Mouse (Mus musculus) MN1 (cell line): ENCODE measurements around the gene Tec.
"Not testable (repeated sequence)": the region's sequence is repeated elsewhere in the genome, so short reads cannot be mapped to it uniquely, and the experiment has no call there.

ENCODE experiments used
- DNase-seq: peaks from one replicate; pipeline ENCODE4 v3.0.0-alpha.2; 2016; ENCODE audit warnings: low spot score

The Tec gene

DNA sequence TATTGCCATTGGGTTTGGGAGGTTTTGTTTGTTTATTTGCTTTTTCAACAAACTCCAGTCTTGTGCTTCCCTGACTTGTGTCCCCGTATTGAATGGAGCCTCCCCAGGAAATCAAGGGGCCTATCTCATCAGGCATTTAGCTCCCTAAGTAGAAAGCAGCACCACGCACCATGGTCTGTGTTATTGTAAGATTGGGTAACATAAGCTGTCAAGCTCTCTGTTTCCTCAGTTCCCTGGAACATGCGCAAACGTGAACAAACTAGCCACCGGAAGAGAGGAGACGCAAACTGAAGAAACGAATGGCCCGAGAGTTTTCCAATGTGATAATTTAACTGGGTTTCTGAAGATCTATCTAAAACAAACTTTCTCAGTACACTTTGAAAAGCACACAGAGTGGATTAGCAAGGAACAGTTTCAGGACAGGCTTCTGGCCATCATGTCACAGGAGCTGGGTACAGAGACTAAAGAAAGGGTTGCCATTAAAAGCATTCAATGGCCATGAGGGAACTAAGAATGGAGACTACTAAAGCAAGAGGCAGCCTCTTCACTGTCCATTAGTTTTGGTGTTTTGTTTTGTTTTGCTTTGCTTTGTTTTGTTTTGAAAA, 48.1 kb downstream of the Tec start:
- DNase-seq = no peak

DNA sequence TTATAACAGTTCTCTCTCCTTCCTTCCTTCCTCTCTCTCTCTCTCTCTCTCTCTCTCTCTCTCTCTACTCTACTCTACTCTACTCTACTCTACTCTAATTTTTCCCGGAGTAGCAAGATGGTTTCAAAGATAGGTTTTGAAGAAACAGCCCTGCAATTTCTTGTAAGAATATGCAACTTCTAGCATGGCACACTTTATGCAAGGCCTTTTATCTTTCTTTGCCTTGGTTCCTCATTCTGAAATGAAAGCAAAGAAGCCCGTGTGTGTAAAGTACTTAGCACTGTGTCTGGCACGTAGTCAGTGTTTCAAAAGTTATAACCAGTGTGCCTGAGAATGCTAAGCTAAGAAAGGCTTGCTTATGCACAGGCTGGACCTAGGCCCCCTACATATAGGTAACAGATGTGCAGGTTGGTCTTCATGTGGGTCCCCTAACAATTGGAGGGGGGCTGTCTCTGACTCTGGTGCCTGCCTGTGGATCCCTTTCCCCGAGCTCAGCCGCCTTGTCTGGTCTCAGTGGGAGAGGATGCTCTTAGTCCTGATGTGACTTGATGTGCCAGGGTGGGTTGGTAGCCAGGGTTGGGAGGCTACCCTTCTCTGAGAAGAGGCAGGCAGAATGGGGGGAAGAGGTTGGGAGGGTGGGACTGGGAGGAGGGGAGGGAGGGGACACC, 49.6 kb downstream of the Tec start:
- no peak for DNase-seq

DNA sequence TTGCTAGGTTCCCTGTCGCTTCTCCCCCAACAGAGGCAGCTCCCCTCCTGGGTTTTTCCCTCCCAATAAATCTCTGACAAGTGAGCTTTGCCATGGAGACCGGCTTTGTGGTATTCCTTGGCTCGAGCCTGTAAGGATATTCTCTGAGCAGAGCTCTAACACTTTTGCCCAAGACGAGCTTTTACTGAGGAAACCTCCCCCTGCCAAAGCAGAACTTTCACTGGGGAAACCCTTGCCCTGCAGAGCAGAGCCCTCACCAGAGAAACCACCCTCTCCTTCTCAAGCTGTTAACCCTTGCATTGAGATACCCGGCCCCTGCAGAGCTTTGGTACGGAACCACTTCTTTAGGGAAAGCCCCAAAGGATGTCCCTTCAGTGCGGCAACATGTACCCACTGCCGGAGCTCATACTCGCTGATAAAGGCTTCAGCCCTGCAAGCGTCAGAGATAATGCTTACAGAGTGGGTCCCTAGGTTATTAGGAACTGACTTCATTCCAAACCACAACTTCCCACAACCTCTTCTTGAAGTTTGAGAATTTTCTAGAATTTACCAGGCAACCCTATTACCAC, 50.7 kb downstream of the Tec start:
- DNase-seq = no peak

DNA sequence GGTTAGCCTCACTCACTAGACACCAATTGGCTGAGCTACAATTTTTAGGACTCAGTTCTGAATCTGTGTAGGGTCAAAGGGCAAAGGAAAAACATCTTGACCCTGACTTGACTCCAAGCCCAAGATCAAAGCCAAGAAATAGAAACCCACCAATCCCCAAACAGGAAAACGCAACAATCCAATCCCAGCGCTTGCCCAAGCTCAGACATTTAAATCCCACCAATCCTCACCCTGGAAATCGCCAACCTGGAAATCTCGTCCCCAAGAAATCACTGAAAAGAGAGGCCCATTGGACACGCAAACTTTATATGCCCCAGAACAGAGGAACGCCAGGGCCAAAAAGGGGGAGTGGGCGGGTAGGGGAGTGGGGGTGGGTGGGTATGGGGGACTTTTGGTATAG, 51.3 kb downstream of the Tec start:
- DNase-seq = not testable (repeated sequence)

DNA sequence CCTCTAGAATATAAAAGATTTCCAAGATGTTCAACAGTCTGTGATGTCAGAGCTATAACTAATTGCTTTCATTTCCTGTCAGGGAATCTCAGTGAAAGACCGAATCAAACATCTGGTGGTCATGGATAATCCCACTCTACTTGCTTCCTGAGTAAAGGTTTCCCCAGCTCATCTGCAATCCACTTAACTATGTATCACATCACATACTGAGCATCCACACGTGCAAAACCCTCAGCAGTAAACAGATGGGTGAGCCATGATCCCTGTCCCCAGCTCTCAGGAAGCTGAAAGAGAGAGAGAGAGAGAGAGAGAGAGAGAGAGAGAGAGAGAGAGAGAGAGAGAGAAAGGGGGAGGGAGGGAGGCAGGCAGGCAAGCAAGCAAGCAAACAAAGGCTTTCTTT, 51.8 kb downstream of the Tec start:
- no peak for DNase-seq

GRCm38 (mm10) chr5:72816046-72816445, 52.2 kb downstream of the Tec start:
- DNase-seq = no peak

GRCm38 (mm10) chr5:72815361-72815760, 52.9 kb downstream of the Tec start:
- DNase-seq = no peak

DNA sequence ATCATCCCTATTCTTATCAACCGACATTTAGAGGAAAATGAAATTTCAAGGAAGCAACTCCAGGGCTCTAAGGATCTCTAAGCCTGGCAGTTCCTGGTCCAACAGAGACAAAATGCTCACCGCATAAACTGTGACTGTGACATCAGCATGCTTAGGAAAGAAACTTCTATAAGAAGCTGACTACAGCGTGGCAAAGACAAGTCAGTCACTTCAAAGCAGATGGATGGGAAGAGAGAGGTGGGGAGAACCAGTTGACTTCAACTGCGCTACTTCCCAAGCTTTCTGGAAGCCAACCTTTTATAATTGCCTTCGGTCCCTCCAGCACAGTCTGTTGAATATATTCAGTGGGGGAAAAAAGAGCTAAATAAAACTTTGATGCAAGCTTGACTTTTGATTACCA, 54.2 kb downstream of the Tec start:
- no peak for DNase-seq

- DNase-seq = no peak
These were observed 55.4 kb downstream of the Tec start for GRCm38 (mm10) chr5:72812908-72813307.

DNA sequence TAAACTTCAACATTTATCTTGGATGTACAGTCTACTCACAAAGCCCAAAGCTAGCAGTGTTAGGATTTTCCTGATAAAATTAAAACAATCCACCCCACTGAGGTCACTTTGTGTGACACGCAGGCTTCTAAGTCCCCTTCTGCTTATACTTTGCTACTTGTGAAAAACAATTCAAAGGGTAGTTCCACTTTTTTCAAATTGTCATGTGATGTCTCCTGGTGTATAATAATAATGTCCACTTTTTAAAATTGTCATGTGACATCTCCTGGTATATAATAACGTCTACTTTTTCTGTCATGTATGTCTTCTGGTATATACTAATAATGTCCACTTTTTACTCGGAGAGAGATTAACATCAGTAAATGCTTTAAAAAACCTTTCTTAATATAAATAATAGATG, 56.0 kb downstream of the Tec start:
- no peak for DNase-seq

GRCm38 (mm10) chr5:72811397-72811796, 56.9 kb downstream of the Tec start:
- no peak for DNase-seq

DNA sequence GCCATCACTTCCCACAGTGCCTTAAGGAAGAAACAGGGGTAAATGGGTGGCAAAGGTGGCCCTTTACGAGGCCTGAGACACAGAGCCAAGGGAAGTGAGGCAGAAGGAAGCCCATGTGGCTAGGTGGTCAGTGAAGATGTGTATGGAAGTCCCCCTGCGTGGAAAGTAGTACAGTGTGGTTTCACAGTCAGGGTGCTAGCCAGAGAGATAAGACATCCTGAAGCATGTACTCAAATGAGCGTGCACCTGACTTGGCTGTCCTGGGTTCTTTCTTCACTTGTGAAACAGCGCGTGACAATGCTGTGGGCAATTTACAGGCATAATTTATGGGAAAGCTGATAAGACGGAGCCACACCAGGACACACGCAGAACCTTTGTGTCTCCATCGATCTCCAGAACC, 57.3 kb downstream of the Tec start:
- DNase-seq = no peak

GRCm38 (mm10) chr5:72809480-72809879, 58.8 kb downstream of the Tec start:
- DNase-seq = peak; percentile 9

- DNase-seq = no peak
These were observed 59.7 kb downstream of the Tec start for GRCm38 (mm10) chr5:72808456-72809111.

GRCm38 (mm10) chr5:72802851-72803250, 65.4 kb downstream of the Tec start:
- peak; percentile 31 for DNase-seq

- no peak for DNase-seq
These were observed 69.7 kb downstream of the Tec start for GRCm38 (mm10) chr5:72798563-72798962.

GRCm38 (mm10) chr5:72796186-72796613, 72.1 kb downstream of the Tec start:
- no peak for DNase-seq

DNA sequence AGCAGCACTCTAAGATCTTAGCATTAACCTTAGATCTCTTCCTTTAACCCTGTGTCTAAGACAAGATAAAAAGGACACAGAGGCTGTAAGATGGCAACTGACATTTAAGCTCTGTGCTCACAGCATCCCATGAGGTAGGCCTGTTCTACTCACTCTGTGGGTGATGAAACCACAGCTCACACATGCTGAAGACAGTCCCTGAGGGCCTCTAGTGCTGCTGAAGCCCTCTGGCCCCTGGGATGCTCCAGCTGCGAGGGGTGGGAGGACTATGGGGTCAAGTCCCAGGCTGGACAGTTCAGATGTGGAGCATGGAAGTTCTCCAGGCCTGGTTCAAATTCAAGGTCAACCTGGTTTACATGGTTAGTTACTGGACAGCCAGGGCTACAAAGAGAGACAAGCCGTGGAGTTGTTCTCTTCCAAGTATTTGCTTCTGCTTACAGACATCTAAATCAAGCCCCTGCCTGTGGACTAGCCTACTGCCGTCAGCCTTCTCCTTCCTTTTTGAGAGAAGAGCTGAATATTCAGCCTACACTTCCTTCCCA, 74.9 kb downstream of the Tec start:
- no peak for DNase-seq

DNA sequence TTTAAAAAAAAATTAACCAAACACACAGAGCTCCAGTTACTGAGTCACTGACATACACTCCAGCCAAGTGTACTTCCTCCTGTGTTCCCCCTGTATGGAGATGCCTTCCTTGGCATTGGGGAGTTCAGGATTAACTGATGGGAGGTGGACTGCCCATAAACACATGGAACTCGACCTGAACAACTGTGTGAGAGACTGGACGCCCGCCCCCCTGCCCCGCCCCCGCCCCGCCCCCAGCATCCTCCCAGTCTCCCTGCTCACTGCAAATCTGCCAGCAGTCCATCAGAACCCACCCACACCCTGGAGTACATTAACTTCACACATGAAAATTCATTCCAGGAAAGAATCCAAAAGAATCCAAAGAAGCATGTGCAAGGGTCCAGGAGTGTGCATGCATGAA, 76.5 kb downstream of the Tec start:
- no peak for DNase-seq

DNA sequence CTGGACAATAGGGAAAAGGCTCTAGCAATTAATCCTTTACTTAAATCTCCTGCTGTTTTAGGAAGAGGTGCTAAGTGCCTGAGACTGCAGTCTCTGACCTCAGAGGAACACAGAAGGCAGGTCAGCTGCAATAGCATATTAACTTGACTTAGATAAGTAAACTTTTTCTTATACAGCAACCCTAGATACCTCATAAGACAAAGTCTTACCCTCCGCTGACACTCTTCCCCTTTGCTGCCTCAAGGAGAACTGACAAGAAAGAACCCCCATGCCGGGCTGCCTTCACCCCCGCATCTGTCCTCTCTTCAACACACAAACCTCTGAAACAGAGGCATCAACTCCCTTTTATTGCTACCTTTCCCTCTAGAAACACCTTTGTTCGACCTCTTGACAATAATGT, 76.9 kb downstream of the Tec start:
- DNase-seq = no peak

DNA sequence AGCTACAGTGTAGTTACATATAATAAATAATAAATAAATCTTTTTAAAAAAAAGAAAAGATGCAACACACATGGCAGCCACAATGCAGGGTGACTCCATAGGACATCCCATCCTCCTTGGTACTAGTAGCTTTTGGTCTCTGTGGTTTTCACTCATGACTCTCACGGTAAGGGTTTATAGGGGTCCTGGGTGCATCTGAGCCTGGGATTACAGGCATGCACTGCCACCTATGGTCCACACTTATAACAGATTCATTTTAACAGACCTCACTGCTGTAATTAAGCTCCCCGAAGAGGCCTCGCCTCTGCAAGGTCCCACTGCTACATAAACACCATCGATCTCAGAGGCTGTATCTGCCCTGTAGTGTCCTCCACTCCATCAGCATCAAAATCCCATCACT, 82.8 kb downstream of the Tec start:
- no peak for DNase-seq

DNA sequence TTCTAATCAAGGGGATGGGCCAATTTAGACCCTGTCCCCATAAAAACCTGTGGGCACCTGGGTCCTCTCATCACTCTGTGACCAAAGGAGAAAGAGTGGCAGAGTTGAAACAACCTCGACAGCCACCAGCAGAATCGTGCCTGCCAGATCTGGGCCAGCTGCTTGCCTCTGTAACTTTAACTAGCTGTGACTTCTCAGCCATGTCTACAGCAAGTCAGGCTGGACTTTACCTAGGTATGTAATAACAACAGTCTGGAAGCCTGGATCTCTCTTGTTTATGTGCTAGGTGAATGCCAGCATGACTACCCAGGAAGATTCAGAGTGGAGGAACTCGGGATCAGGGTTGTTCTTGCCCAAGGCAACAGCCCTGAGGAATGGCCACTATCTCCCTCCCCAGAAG, 83.6 kb downstream of the Tec start:
- DNase-seq = no peak

DNA sequence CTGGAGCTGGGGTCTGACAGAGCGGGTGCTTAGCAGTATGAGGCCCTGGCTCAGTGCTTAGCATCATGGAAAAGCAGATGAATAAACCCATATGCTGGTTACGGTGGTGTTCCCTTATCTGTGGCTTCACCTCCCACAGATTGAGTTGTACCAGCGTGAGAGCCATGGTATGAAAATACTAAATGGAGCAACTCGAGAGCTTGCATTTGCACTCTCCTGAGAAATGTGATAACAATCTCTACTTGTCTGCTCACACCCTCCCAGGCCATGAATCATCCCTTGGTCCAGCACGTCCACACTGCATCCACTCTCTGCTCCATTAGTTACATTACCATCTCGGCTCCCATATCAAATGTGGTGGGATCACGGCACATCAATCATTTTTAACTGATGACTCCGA, 84.3 kb downstream of the Tec start:
- peak; percentile 41 for DNase-seq
